Mouse (Mus musculus): Measurements from ENCODE around the gene Mtor. TPM values are rescaled to one million over a fixed set of nuclear protein-coding genes. Genes with fewer than 3 reads are reported as not detected.

Gene Mtor
- polyA plus RNA-seq, 1 experiment, result 36.3 TPM

DNA sequence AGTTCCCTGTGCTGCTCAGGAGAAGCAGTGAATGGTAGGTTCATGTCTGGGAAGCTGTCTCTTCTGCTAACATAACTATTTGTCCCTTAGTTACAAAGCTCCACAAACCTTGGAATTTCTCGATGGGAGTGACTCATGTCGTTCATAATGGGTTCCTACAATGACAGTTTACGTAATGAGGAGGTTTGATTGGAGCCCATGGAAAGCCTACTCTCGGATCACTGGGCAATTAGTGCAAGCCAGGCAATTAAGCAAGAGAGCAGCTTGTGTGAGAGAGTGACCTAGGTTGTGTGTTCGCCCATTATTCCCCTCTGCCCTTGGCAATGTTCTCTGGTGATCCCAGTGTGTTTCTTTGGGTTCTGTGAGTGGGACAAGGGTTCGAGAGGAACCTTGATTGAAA is 147.5 kb downstream of the Mtor start:
- H3K4me1 ChIP-seq (ENCODE audit: control insufficient read depth, insufficient read depth, low read length), result peaks cover 17% of the 10 kb centered on the region
- no peak for DNase-seq
- H3K27ac ChIP-seq (ENCODE audit: insufficient read depth, low read length), result no peak overlapping the region
- H3K4me3 ChIP-seq (replicated peaks; ENCODE audit: insufficient read depth, low read depth, low read length), result no peak overlapping the region
- no peaks in the 10 kb centered on the region for H3K27me3 ChIP-seq (ENCODE audit: control insufficient read depth, insufficient read depth, low read length)
- TF ChIP-seq CTCF (IDR thresholded peaks at IDR 0.05; ENCODE audit: borderline replicate concordance, insufficient read depth, low read depth, low read length), result no peak
- no peak for TF ChIP-seq POLR2A (IDR thresholded peaks at IDR 0.05; ENCODE audit: borderline replicate concordance, insufficient read depth, low read length)
- WGBS, result 85% methylated on average over 6 of the region's 6 CpGs

- H3K4me1 ChIP-seq (ENCODE audit: control insufficient read depth, insufficient read depth, low read length), result peaks cover 17% of the 10 kb centered on the region
- no peak overlapping the region for H3K27ac ChIP-seq (ENCODE audit: insufficient read depth, low read length)
- no peak for DNase-seq
- TF ChIP-seq POLR2A (IDR thresholded peaks at IDR 0.05; ENCODE audit: borderline replicate concordance, insufficient read depth, low read length) (no peak), CTCF (IDR thresholded peaks at IDR 0.05; ENCODE audit: borderline replicate concordance, insufficient read depth, low read depth, low read length) (no peak)
- WGBS, result 97% methylated on average over 3 of the region's 3 CpGs
- H3K27me3 ChIP-seq (ENCODE audit: control insufficient read depth, insufficient read depth, low read length), result no peaks in the 10 kb centered on the region
- no peak overlapping the region for H3K4me3 ChIP-seq (replicated peaks; ENCODE audit: insufficient read depth, low read depth, low read length)
Measured at GRCm38 (mm10) chr4:148596731-148597130, 148.3 kb downstream of the Mtor start.

GRCm38 (mm10) chr4:148598826-148599225 is 150.4 kb downstream of the Mtor start:
- Histone ChIP-seq H3K27ac (ENCODE audit: insufficient read depth, low read length) (no peak overlapping the region), H3K27me3 (ENCODE audit: control insufficient read depth, insufficient read depth, low read length) (no peaks in the 10 kb centered on the region), H3K4me1 (ENCODE audit: control insufficient read depth, insufficient read depth, low read length) (peaks cover 5% of the 10 kb centered on the region), H3K4me3 (replicated peaks; ENCODE audit: insufficient read depth, low read depth, low read length) (no peak overlapping the region)
- TF ChIP-seq CTCF (IDR thresholded peaks at IDR 0.05; ENCODE audit: borderline replicate concordance, insufficient read depth, low read depth, low read length), result no peak
- TF ChIP-seq POLR2A (IDR thresholded peaks at IDR 0.05; ENCODE audit: borderline replicate concordance, insufficient read depth, low read length), result no peak
- 95% methylated on average over 12 of the region's 12 CpGs for WGBS
- DNase-seq, result no peak

- WGBS, result 85% methylated on average over 4 of the region's 4 CpGs
- Histone ChIP-seq H3K4me1 (ENCODE audit: control insufficient read depth, insufficient read depth, low read length) (no peaks in the 10 kb centered on the region), H3K27me3 (ENCODE audit: control insufficient read depth, insufficient read depth, low read length) (no peaks in the 10 kb centered on the region), H3K4me3 (replicated peaks; ENCODE audit: insufficient read depth, low read depth, low read length) (no peak overlapping the region), H3K27ac (ENCODE audit: insufficient read depth, low read length) (no peak overlapping the region)
- TF ChIP-seq CTCF (IDR thresholded peaks at IDR 0.05; ENCODE audit: borderline replicate concordance, insufficient read depth, low read depth, low read length), result no peak
- no peak for TF ChIP-seq POLR2A (IDR thresholded peaks at IDR 0.05; ENCODE audit: borderline replicate concordance, insufficient read depth, low read length)
- no peak for DNase-seq
Measured at GRCm38 (mm10) chr4:148600316-148600715, 151.9 kb downstream of the Mtor start.

DNA sequence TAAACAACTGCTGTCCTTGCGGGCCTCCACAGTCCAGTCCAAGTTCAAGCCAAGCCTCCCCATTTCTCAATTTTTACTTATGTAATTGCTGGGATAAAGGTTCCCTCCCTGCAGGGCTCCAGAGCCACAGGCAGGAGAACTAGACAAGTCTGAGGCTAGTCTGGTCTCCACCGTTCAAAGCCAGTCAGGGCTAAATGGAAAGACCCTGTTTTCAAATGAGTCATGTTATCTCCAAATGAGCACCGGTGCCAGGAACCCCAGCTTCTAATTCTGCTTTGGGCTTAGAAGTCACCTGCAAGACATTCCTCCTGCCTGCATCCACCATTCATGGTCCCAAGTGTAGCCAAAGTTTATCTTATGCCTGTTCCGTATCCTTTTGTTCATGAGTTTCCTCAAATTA is 153.5 kb downstream of the Mtor start:
- H3K27ac ChIP-seq (ENCODE audit: insufficient read depth, low read length), result no peak overlapping the region
- H3K27me3 ChIP-seq (ENCODE audit: control insufficient read depth, insufficient read depth, low read length), result no peaks in the 10 kb centered on the region
- H3K4me3 ChIP-seq (replicated peaks; ENCODE audit: insufficient read depth, low read depth, low read length), result no peak overlapping the region
- H3K4me1 ChIP-seq (ENCODE audit: control insufficient read depth, insufficient read depth, low read length), result no peaks in the 10 kb centered on the region
- 83% methylated on average over 4 of the region's 4 CpGs for WGBS
- TF ChIP-seq POLR2A (IDR thresholded peaks at IDR 0.05; ENCODE audit: borderline replicate concordance, insufficient read depth, low read length) (no peak), CTCF (IDR thresholded peaks at IDR 0.05; ENCODE audit: borderline replicate concordance, insufficient read depth, low read depth, low read length) (no peak)
- no peak for DNase-seq

DNA sequence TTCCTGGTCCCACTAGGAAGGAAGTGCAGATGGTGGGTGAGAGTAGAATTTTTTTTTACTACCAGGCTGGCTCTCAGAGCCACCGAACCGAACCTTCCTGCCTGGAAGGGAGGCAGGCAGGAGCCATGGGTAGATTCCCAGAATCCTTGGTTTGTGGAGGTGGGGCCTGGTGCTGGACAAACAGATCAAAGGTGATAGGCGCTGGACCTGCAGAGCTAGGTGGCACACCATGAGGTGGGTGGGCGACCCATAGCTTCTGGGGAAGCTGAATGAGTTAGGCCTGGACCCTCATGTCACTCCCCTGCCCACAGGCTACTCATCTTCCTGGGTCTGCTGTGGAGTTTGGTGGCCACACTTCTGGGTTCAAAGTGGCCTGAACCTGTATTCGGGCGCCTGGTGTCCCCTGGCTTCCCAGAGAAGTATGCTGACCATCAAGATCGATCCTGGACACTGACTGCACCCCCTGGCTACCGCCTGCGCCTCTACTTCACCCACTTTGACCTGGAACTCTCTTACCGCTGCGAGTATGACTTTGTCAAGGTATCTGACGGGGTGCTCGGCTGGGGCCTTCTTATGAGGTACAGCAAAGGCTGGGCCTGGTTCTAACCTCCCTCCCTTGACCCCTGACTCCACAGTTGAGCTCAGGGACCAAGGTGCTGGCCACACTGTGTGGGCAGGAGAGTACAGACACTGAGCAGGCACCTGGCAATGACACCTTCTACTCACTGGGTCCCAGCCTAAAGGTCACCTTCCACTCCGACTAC is 154.1 kb downstream of the Mtor start, which contains the start of gene Masp2:
TSS of gene Masp2 (plus strand) at position 198 of the 764 bp plus-strand sequence.
- Histone ChIP-seq H3K4me3 (replicated peaks; ENCODE audit: insufficient read depth, low read depth, low read length) (no peak within 1 kb of the TSS), H3K27me3 (ENCODE audit: control insufficient read depth, insufficient read depth, low read length) (no peaks in the 10 kb centered on the region), H3K4me1 (ENCODE audit: control insufficient read depth, insufficient read depth, low read length) (no peaks in the 10 kb centered on the region), H3K27ac (ENCODE audit: insufficient read depth, low read length) (no peak within 1 kb of the TSS)
- no peak for DNase-seq
- TF ChIP-seq CTCF (IDR thresholded peaks at IDR 0.05; ENCODE audit: borderline replicate concordance, insufficient read depth, low read depth, low read length) (no peak), POLR2A (IDR thresholded peaks at IDR 0.05; ENCODE audit: borderline replicate concordance, insufficient read depth, low read length) (no peak)
- WGBS, result 91% methylated on average over 14 of the region's 14 CpGs

GRCm38 (mm10) chr4:148603376-148604139 is 155.1 kb downstream of the Mtor start:
- no peak for TF ChIP-seq CTCF (IDR thresholded peaks at IDR 0.05; ENCODE audit: borderline replicate concordance, insufficient read depth, low read depth, low read length)
- no peak for TF ChIP-seq POLR2A (IDR thresholded peaks at IDR 0.05; ENCODE audit: borderline replicate concordance, insufficient read depth, low read length)
- Histone ChIP-seq H3K27ac (ENCODE audit: insufficient read depth, low read length) (no peak overlapping the region), H3K27me3 (ENCODE audit: control insufficient read depth, insufficient read depth, low read length) (no peaks in the 10 kb centered on the region), H3K4me3 (replicated peaks; ENCODE audit: insufficient read depth, low read depth, low read length) (no peak overlapping the region), H3K4me1 (ENCODE audit: control insufficient read depth, insufficient read depth, low read length) (no peaks in the 10 kb centered on the region)
- DNase-seq, result no peak
- 71% methylated on average over 10 of the region's 10 CpGs for WGBS
